Mouse (Mus musculus): Measurements from ENCODE around the gene Cdca7l. TPM values are rescaled to one million over a fixed set of nuclear protein-coding genes. Genes with fewer than 3 reads are reported as not detected.

The Cdca7l gene
- total RNA-seq (2023; ENCODE audit: inconsistent age): 4.0 to 8.1 TPM (median 6.1 TPM) in 4 replicates

DNA sequence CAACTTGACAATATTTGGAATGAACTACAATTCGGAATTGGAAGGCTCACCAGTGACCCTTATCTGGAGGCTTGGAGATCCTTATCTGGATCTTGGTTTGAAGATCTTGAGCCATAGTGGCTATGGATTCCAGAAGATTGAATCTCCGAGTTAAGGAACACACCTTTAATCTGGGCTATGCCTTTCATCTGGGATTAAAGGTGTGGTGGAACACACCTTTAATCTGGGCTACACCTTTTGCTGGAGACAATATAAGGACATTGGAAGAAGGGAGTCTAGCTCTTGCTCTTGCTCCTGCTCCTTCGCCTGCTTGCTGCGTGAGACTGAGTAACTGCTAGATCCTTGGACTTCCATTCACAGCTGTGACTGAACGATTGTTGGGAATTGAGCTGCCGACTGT is at the start of gene Cdca7l:
Cdca7l (plus strand) TSS at position 301 of the 400 bp plus-strand sequence.

